Mouse (Mus musculus) ES-E14 (cell line): ENCODE measurements around the gene Setd3. TPM values are rescaled to one million over a fixed set of nuclear protein-coding genes. Genes with fewer than 3 reads are reported as not detected.

Experiments
- DNase-seq: peaks from one replicate; pipeline ENCODE4 v3.0.0-alpha.2; 2013; ENCODE audit warnings: low read depth, low spot score
- H3K27ac ChIP-seq: 2 replicates; pipeline ENCODE4 v1.5.1; 2012; ENCODE audit warnings: low read depth, mild to moderate bottlenecking, low read length, moderate library complexity, mixed read lengths; ENCODE audit not compliant: poor library complexity, insufficient read depth, severe bottlenecking
- H3K36me3 ChIP-seq: 2 replicates; pipeline ENCODE4 v1.6.1; 2012; ENCODE audit warnings: mild to moderate bottlenecking, low read length, moderate library complexity, mixed read lengths; ENCODE audit not compliant: control insufficient read depth, poor library complexity, insufficient read depth, severe bottlenecking
- H3K4me1 ChIP-seq, 2 experiments: fragments of 150-350 bp in 1 of 2; sonication (generic) in 1 of 2; 2 replicates each; pipeline ENCODE4 v1.6.1; 2012; ENCODE audit warnings: low read length in 2 of 2, mild to moderate bottlenecking in 1 of 2, mixed read lengths in 1 of 2; ENCODE audit not compliant: control insufficient read depth in 2 of 2, insufficient read depth in 2 of 2, poor library complexity in 1 of 2
- H3K4me3 ChIP-seq, 2 experiments: fragments of 150-350 bp in 1 of 2; sonication (generic) in 1 of 2; 2 replicates each; pipeline ENCODE4 v1.5.1; 2012; ENCODE audit warnings: low read length in 2 of 2, low read depth in 1 of 2, mild to moderate bottlenecking in 1 of 2, mixed read lengths in 1 of 2; ENCODE audit not compliant: insufficient read depth in 1 of 2, poor library complexity in 1 of 2, severe bottlenecking in 1 of 2
- H3K9ac ChIP-seq: 2 replicates; pipeline ENCODE4 v1.6.1; 2012; ENCODE audit warnings: low read depth, mild to moderate bottlenecking, low read length, mixed read lengths; ENCODE audit not compliant: poor library complexity, insufficient read depth, severe bottlenecking
- H3K9me3 ChIP-seq: fragments of 150-350 bp; sonication (generic); 2 replicates; pipeline ENCODE4 v1.6.1; 2012; ENCODE audit warnings: low read depth, mild to moderate bottlenecking, low read length; ENCODE audit not compliant: control insufficient read depth, insufficient read depth
- CHD2 ChIP-seq: IDR thresholded peaks from 2 replicates; pipeline ENCODE4 v1.6.1; 2014; ENCODE audit warnings: mild to moderate bottlenecking, low read depth, low read length, inconsistent platforms
- HCFC1 ChIP-seq: IDR thresholded peaks from 2 replicates; pipeline ENCODE4 v1.6.1; 2012; ENCODE audit warnings: low read length, inconsistent platforms, borderline replicate concordance; ENCODE audit not compliant: insufficient read depth
- MAFK ChIP-seq: IDR thresholded peaks from 2 replicates; pipeline ENCODE4 v1.6.1; 2014; ENCODE audit warnings: mild to moderate bottlenecking, low read depth, low read length, inconsistent platforms; ENCODE audit not compliant: insufficient read depth
- ZC3H11A ChIP-seq: IDR thresholded peaks from 2 replicates; pipeline ENCODE4 v1.6.1; 2012; ENCODE audit warnings: low read depth, mild to moderate bottlenecking, inconsistent platforms, low read length, borderline replicate concordance
- ZNF384 ChIP-seq: IDR thresholded peaks from 2 replicates; pipeline ENCODE4 v1.6.1; 2012; ENCODE audit warnings: low read depth, low read length, inconsistent platforms
- in situ Hi-C, 2 experiments: fragments of 600-800 bp; cut with MboI; formaldehyde crosslinking; loops; one replicate each; pipeline ENCODE4 v1.15.1; 2025; ENCODE audit warnings: low sequenced_read_pairs in 2 of 2, inconsistent platforms in 1 of 2; ENCODE audit not compliant: unreplicated experiment in 2 of 2
- total RNA-seq: library from RNA; depleted of rRNA; stranded (reverse); fragments of 300-350 nt; gene quantifications from 2 replicates; pipeline ENCODE4 v1.2.3, GENCODE M21; 2012

Setd3 gene
- total RNA-seq, 1 experiment, result 56.0 TPM

DNA sequence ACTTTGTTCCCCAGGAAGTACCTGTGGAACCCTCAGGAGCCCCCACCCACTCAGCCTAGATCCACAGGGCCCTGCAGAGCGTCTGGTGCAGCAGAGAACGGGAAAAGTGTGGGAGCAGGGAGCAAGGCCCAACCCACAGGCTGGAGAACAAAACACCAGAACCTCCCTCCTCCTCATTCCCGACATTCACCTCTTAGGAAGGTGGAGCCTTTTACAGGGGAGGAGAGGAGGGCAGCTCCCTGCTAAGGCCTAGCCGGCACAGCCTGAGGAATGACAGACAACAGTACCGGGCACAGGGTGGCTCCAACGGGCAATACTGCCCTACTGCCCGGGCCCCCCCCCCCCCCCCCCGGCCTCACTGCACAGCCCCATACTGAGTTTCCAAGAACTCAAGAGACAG is 44.2 kb upstream of the Setd3 start:
- TF ChIP-seq ZNF384 (no peak), HCFC1 (no peak), ZC3H11A (no peak), MAFK (no peak), CHD2 (no peak)
- no peaks in the 10 kb centered on the region for H3K36me3 ChIP-seq
- DNase-seq, result no peak
- H3K4me3 ChIP-seq, result 0 out of 4 replicates have a peak overlapping the region, but pooled peaks of 1 of the 2 experiments have one; percentile 21
- in situ Hi-C loops, result no loop called here
- no peaks in the 10 kb centered on the region for H3K9me3 ChIP-seq
- H3K9ac ChIP-seq, result peak overlapping the region; percentile 26; the same call in 1 of the 2 replicates
- no peak overlapping the region for H3K27ac ChIP-seq
- H3K4me1 ChIP-seq, result peaks cover 0 to 30% of the 10 kb centered on the region in 2 experiments; a peak in 2 of 4 replicates

DNA sequence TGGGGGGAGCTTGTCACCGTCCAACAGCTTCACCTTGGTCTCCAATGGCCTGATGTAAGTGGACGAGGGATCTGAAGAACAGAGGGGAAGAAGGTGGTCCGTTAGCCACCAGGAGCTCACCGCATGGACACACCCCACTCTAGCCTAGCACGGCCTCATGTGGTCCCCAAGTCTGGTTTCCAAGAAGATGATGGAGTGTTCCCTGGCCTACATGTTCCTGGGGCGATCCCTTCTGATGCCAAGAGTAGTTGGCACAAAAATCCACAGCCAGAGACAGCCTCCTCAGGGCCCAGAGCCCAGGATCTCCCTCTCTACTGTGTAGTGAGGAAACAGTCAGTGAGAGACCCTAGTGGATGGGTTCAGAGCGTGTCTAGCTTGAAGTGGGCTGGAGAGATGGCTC is 42.6 kb upstream of the Setd3 start:
- Histone ChIP-seq H3K9ac (no peak overlapping the region), H3K27ac (no peak overlapping the region), H3K36me3 (no peaks in the 10 kb centered on the region), H3K9me3 (no peaks in the 10 kb centered on the region), H3K4me3 (no peak overlapping the region), H3K4me1 (peaks cover 0 to 30% of the 10 kb centered on the region in 2 experiments; a peak in 2 of 4 replicates)
- no peak for DNase-seq
- in situ Hi-C loops, result no loop called here
- TF ChIP-seq CHD2, result no peak
- TF ChIP-seq HCFC1, result no peak
- TF ChIP-seq MAFK, result no peak

DNA sequence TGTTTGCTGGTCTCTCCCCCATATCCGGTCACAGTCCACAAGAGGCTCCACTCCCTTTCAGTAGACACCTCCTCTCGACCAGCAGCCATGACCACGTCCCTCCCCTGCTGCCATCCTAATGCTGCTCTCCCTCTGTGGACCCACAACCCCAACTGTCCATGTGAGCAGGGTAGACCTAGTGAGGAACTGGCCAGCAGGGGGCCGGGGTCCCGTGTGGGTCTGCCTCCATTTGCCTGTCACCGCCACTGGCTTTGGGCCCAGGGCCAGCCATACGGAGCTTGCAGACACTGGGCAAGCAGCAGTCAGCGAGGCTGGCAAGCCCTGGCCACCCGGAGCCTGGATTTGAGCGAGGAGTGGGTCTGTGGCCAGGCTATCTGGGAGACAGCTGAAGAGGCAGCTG is 42.1 kb upstream of the Setd3 start:
- H3K27ac ChIP-seq, result no peak overlapping the region
- no peak for TF ChIP-seq ZC3H11A
- no peak for TF ChIP-seq MAFK
- no peak for TF ChIP-seq ZNF384
- TF ChIP-seq CHD2, result no peak
- TF ChIP-seq HCFC1, result no peak
- H3K9me3 ChIP-seq, result no peaks in the 10 kb centered on the region
- no peak for DNase-seq
- H3K4me1 ChIP-seq, result peaks cover 0 to 30% of the 10 kb centered on the region in 2 experiments; a peak in 2 of 4 replicates
- in situ Hi-C loops, result no loop called here
- H3K9ac ChIP-seq, result no peak overlapping the region
- no peaks in the 10 kb centered on the region for H3K36me3 ChIP-seq
- H3K4me3 ChIP-seq, result no peak overlapping the region

DNA sequence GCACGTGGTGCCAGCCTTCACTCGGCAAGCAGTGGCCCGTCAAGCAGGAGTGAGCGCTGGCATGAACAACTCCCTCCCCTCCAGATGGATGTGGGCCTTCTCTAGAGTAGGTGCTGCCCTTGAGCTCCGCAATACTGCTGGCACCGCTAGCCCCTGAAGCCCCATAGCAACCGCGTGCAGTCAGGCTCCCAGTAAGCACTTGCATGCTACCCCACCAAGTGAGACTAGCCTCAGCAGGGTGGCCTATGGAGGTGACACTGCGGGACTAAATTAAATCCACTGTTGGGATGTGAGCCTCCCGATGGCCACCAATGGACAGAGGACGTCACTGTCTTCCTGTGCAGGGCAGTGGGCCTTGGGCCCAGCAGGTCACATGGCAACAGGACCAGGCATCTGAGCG is 41.5 kb upstream of the Setd3 start:
- no peak overlapping the region for H3K4me3 ChIP-seq
- no peak overlapping the region for H3K9ac ChIP-seq
- H3K9me3 ChIP-seq, result no peaks in the 10 kb centered on the region
- no peak for TF ChIP-seq ZC3H11A
- no peak for TF ChIP-seq HCFC1
- TF ChIP-seq MAFK, result no peak
- TF ChIP-seq CHD2, result no peak
- TF ChIP-seq ZNF384, result no peak
- peaks cover 0 to 30% of the 10 kb centered on the region in 2 experiments; a peak in 2 of 4 replicates for H3K4me1 ChIP-seq
- in situ Hi-C loops, result no loop called here
- no peaks in the 10 kb centered on the region for H3K36me3 ChIP-seq
- no peak for DNase-seq
- no peak overlapping the region for H3K27ac ChIP-seq
